ENCODE assay signal across 14 mouse cellular contexts in genomic region chrX:9222412-9223221, GRCm38 (mm10). TPM values are rescaled to one million over a fixed set of nuclear protein-coding genes. Genes with fewer than 3 reads are reported as not detected.
A peak's percentile ranks its signal among the peaks of the same experiment; 100 is the strongest.
DNase-seq lines count a peak whose midpoint lies in the region; ATAC-seq and TF ChIP-seq lines count a peak whose summit lies in the region.
"Had no signal": no experiment of that assay in that cellular context is flagged by ENCODE, and none has a peak within 500 bp of the region (broad histone marks: within the 10 kb centered on the region; RNA-seq: fewer than 3 reads in every experiment).

No protein-coding gene starts in this region.

- no peaks in the 10 kb centered on the region for H3K9me3 ChIP-seq in liver, embryonic 12.5 days (replicated peaks)
- H3K9me3 ChIP-seq: liver, embryonic 15.5 days; midbrain, embryonic 12.5 days; neural tube, embryonic 12.5 days had no signal

- H3K9ac ChIP-seq in liver, embryonic 12.5 days = no peak overlapping the region
- H3K9ac ChIP-seq: liver, embryonic 15.5 days; midbrain, embryonic 12.5 days; neural tube, embryonic 12.5 days had no signal

- no peak overlapping the region for H3K27ac ChIP-seq in liver, embryonic 12.5 days
- no peak overlapping the region for H3K27ac ChIP-seq in thymus, adult 2 months (ENCODE audit: control insufficient read depth, insufficient read depth, low read length)
- H3K27ac ChIP-seq: liver, embryonic 15.5 days; midbrain, embryonic 12.5 days; neural tube, embryonic 12.5 days had no signal

- 0 out of 2 replicates have a peak, but pooled peaks cover 4% of the 10 kb centered on the region for H3K4me1 ChIP-seq in liver, embryonic 12.5 days
- no peaks in the 10 kb centered on the region for H3K4me1 ChIP-seq in thymus, adult 2 months (replicated peaks; ENCODE audit: control insufficient read depth, insufficient read depth, low read length)
- H3K4me1 ChIP-seq: midbrain, embryonic 12.5 days; neural tube, embryonic 12.5 days had no signal

- no peak for DNase-seq in liver
- DNase-seq in adipocyte (ENCODE audit: low spot score) = peak; percentile 62
- DNase-seq in thymus, adult 2 months = no peak
- no peak for DNase-seq in spleen, postnatal 36 days (ENCODE audit: low spot score in 2 of 2)
- DNase-seq: gastrocnemius, postnatal 36 days had no signal

- 73% methylated on average over 3 of the region's 3 CpGs for WGBS in liver, embryonic 12.5 days (ENCODE audit: insufficient replicate concordance)
- 89% methylated on average over 3 of the region's 3 CpGs for WGBS in thymus, adult 2 months

- H3K36me3 ChIP-seq in liver, embryonic 12.5 days = no peaks in the 10 kb centered on the region
- no peaks in the 10 kb centered on the region for H3K36me3 ChIP-seq in myocyte (ENCODE audit: control insufficient read depth, insufficient read depth)
- H3K36me3 ChIP-seq in thymus, adult 2 months (ENCODE audit: control insufficient read depth, insufficient read depth, low read length) = no peaks in the 10 kb centered on the region
- H3K36me3 ChIP-seq: liver, embryonic 15.5 days; midbrain, embryonic 12.5 days; neural tube, embryonic 12.5 days had no signal

- no peak for TF ChIP-seq CTCF in thymus, adult 2 months (IDR thresholded peaks at IDR 0.05; ENCODE audit: borderline replicate concordance, control insufficient read depth, extremely low read depth, insufficient read depth, low read length, poor library complexity)

- H3ac ChIP-seq in myocyte (ENCODE audit: control insufficient read depth, insufficient read length) = no peak overlapping the region

- no peak overlapping the region for H3K4me2 ChIP-seq in liver, embryonic 12.5 days
- peak overlapping the region; percentile 38 for H3K4me2 ChIP-seq in myocyte (ENCODE audit: low read depth)
- H3K4me2 ChIP-seq: liver, embryonic 15.5 days; midbrain, embryonic 12.5 days; neural tube, embryonic 12.5 days had no signal

- H3K79me2 ChIP-seq in myocyte (ENCODE audit: control insufficient read depth, insufficient read depth) = no peaks in the 10 kb centered on the region

- ATAC-seq in liver, embryonic 12.5 days = peak; percentile 55
- ATAC-seq in erythroblast, adult 5-6 weeks (replicated peaks; ENCODE audit: low FRiP score, poor library complexity, severe bottlenecking) = 0 out of 2 replicates have a peak, but pooled peaks have one; percentile 43

- H3K27me3 ChIP-seq in liver, embryonic 12.5 days (replicated peaks) = no peaks in the 10 kb centered on the region
- H3K27me3 ChIP-seq in myocyte (ENCODE audit: control insufficient read depth, insufficient read depth, insufficient read length) = no peaks in the 10 kb centered on the region
- no peaks in the 10 kb centered on the region for H3K27me3 ChIP-seq in thymus, adult 2 months (ENCODE audit: control insufficient read depth, insufficient read depth, low read length)
- H3K27me3 ChIP-seq: liver, embryonic 15.5 days; midbrain, embryonic 12.5 days; neural tube, embryonic 12.5 days had no signal

- H3K4me3 ChIP-seq in liver, embryonic 12.5 days = no peak overlapping the region
- H3K4me3 ChIP-seq in myocyte = no peak overlapping the region
- H3K4me3 ChIP-seq in thymus, adult 2 months (ENCODE audit: control insufficient read depth, insufficient read depth, low read length) = no peak overlapping the region
- H3K4me3 ChIP-seq: liver, embryonic 15.5 days; midbrain, embryonic 12.5 days; neural tube, embryonic 12.5 days had no signal

- no peak for TF ChIP-seq POLR2A in myocyte (IDR thresholded peaks at IDR 0.05; ENCODE audit: insufficient read length, low read depth)
- no peak for TF ChIP-seq POLR2A in thymus, adult 2 months (IDR thresholded peaks at IDR 0.05; ENCODE audit: control insufficient read depth, extremely low read depth, insufficient read depth, low read length, poor library complexity)

TF ChIP-seq in myocyte, 11 proteins besides CTCF, POLR2A, EP300 and RAD21:
- TF ChIP-seq E2F4 (IDR thresholded peaks at IDR 0.05; ENCODE audit: insufficient read depth) (no peak), TCF12 (IDR thresholded peaks at IDR 0.05; ENCODE audit: insufficient read depth, poor library complexity, severe bottlenecking) (no peak), MAX (IDR thresholded peaks at IDR 0.05; ENCODE audit: low read depth) (no peak), CEBPB (IDR thresholded peaks at IDR 0.05; ENCODE audit: insufficient read depth, poor library complexity, severe bottlenecking) (0 out of 2 replicates have a peak, but pooled peaks have one; percentile 43), MYOD1 (IDR thresholded peaks at IDR 0.05; ENCODE audit: control insufficient read depth in 1 of 3, insufficient read length in 2 of 3, low read depth in 2 of 3) (no peak)

RNA-seq across cellular contexts. Expression of gene Lancl3, which starts 22.9 kb away (rescaled TPM):
- 0.23 and 0.52 TPM in 2 replicates for polyA plus RNA-seq in liver, embryonic 12.5 days (2016; fragmentation: Nextera tagmentation; extraction: Ambion mirVana)
- not detected in 2 replicates for total RNA-seq in erythroblast, adult 5-6 weeks (2015; ENCODE audit: low replicate concordance)
- 0.60 and 0.70 TPM in 2 replicates for total RNA-seq in erythroblast, adult 5-6 weeks (2017; ENCODE audit: low replicate concordance)
- polyA plus RNA-seq in myocyte (2012; fragmentation: generic; extraction: Trizol) = 0.37 TPM
- 0.31 and 0.36 TPM in 2 replicates for polyA plus RNA-seq in thymus, adult 2 months (2012; rRNA removed)

RNA-seq across cellular contexts. Expression of gene Gm14862, which starts 34.1 kb away (rescaled TPM):
- polyA plus RNA-seq in liver, embryonic 12.5 days (2016; fragmentation: Nextera tagmentation; extraction: Ambion mirVana) = 2.8 and 3.0 TPM in 2 replicates
- total RNA-seq in erythroblast, adult 5-6 weeks (2015; ENCODE audit: low replicate concordance) = 9.4 TPM in 1 of 2 replicates, not detected in the other
- total RNA-seq in erythroblast, adult 5-6 weeks (2017; ENCODE audit: low replicate concordance) = 1.4 and 5.6 TPM in 2 replicates
- not detected for polyA plus RNA-seq in myocyte (2012; fragmentation: generic; extraction: Trizol)
- not detected in 2 replicates for polyA plus RNA-seq in thymus, adult 2 months (2012; rRNA removed)
- total RNA-seq: gastrocnemius, postnatal 36 days; layer of hippocampus, postnatal 14 days had no signal
- polyA plus RNA-seq: forebrain, embryonic 11.5 days; testis, adult 2 months had no signal

RNA-seq across cellular contexts. Expression of gene Xk, which starts 49.9 kb away (rescaled TPM):
- 32.7 and 34.8 TPM in 2 replicates for polyA plus RNA-seq in liver, embryonic 12.5 days (2016; fragmentation: Nextera tagmentation; extraction: Ambion mirVana)
- total RNA-seq in erythroblast, adult 5-6 weeks (2015; ENCODE audit: low replicate concordance) = 42.5 and 48.9 TPM in 2 replicates
- 35.4 and 46.2 TPM in 2 replicates for total RNA-seq in erythroblast, adult 5-6 weeks (2017; ENCODE audit: low replicate concordance)
- 0.05 TPM for polyA plus RNA-seq in myocyte (2012; fragmentation: generic; extraction: Trizol)
- polyA plus RNA-seq in thymus, adult 2 months (2012; rRNA removed) = 1.6 and 2.2 TPM in 2 replicates

Comparison
In these comparisons a context has a peak if more than half of its experiments do, and no peak if none do; other contexts are left out.
1. RNA of gene Xk, which starts 49.9 kb away (polyA plus RNA-seq): 32.7 to 34.8 TPM in liver, embryonic 12.5 days; 1.6 to 2.2 TPM in thymus, adult 2 months and 0.05 TPM in myocyte (single experiment); every median in the first group is over 10 times any median in the second.